Mouse (Mus musculus): Measurements from ENCODE around the gene Tmem91.

Gene Tmem91

DNA sequence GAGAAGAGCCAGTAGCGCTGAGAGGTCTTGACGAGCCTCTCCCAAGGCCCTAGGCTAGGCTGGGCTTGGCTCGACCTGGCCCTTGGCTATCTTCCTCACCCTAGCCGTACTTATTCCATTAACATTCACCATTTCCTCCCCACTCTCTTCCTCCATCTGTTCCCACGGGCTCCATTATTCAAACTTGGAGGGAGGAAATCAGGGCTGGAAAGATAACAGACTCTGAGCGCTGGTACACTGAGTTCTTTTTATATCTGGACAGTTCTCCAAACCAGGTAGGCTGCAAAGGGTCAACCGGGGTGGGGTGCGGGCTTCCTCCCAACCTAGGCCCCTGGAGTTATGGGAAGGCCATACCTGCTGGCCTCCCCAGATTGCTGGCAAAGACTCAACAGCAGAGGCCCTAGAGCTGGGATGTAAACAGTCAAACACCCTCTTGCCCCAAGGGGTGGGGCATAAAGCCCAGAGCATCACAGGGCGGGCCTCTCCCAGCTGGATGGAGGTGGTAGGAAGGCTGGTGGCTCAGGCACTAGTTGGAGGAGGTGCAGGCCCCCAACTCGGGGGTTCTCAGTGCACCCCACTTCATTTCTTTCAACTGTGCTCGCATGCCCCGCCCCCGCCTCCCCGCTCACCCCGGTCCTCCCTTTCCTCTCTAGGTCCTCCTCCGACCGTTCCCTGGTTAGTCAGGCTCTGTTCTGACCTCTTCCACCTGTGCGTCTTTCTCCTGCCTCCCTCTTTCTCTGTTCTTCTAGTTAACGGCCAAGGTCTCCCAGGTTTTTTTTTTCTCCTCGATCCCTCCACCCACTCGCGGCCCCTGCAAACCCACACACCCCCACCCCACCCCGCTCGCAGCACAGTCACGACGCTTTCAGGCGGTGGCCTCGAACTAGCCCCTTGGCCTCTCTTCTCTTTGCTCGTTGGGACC is 48.2 kb downstream of the Tmem91 start, which contains the start of gene B3gnt8:
Gene B3gnt8 (plus strand): TSS at position 146 of the 922 bp plus-strand sequence.
- DNase-seq (ENCODE audit: low read depth, low spot score): no peak

DNA sequence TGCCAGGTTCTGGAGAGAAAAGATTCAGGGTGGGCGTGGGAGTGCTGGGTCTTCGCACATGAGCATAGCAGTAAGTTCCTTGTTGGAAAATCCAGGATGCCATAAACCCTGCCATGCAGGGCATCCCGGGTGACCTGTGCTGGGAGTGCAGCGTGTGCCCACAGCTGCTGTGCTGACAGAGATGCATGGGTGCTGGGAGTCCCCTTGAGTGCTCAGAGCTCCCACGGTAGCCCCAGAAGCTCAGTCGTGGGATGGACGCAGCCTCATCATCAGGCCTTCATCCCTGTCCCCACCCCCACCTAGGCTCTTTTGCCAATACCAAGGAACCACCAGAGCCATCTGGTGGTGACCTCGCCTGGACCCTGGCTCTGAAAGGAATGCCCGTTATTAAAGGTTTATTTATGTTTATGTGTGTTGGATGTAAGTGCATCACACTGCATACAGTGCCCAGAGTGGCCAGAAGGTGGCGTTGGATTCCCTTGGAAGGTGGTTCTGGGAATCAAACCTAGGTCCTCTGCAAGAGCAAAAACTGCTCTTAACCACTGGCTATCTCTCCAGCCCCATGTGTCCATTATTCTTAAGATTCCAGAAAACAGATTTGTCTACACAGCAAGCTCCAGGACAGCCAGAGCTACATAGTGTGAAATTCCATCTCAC is 49.2 kb downstream of the Tmem91 start:
- no peak for DNase-seq (ENCODE audit: low read depth, low spot score)

DNA sequence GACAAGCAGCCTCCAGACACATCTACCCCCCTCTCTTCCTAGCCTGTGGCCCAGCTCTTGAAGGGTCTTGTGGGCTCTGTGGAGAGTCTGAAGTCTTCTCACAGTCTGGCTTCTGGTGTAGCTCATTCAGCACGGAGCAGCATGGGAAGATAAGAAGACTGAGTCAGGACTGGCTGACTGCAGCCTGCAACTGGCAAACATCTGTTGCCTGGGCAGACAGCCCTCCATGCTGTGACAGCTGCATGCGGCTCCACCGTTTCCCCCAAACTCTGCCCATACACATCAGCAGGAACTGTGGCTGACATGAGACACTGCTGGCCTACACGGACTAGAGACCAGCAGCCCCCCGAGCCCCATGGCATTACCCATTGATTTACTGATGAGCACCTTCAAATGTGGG is 50.1 kb downstream of the Tmem91 start:
- no peak for DNase-seq (ENCODE audit: low read depth, low spot score)

DNA sequence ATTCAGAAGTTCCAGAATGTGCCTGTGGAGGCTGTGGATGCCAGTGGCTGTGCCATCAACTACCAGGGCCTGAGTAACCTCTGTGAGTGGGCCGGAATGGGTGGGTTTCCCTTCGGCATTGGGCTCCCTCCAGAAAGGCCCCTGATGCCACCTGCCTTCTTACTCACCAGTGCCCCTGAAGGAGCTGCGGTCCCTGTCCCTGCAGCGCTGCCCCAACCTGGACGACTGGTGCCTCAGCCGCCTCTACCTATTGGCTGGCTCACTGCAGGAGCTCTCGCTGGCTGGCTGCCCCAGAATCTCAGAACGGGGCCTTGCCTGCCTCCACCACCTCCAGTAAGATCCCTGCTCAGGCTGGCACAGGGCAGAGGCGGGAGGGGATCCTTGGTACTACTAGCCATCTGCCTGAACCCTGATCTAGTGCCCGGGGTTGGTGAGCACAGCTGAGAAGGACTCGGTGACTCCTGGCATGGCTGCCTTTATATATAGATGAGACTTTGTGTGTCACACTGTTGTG is 51.1 kb downstream of the Tmem91 start:
- no peak for DNase-seq (ENCODE audit: low read depth, low spot score)

DNA sequence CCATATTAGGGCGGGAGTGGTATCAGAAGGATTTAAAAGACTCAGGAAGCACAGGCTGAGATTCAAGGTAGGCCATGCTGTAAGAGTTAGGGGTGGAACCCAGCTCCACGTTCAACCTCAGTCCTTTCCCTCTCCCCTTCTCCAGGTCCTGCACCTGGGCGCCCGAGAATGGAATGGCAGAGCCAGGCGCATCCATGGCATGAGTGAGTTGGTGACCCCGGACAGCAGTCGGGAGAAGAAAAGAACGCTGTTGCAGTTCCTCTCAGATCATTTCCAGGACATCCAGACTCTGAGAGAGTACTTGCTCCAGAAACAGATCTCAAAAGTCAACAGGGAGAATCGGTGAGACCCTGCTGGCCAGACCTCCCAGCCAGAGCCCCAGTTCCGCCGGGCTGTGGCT is 54.2 kb downstream of the Tmem91 start:
- no peak for DNase-seq (ENCODE audit: low read depth, low spot score)

DNA sequence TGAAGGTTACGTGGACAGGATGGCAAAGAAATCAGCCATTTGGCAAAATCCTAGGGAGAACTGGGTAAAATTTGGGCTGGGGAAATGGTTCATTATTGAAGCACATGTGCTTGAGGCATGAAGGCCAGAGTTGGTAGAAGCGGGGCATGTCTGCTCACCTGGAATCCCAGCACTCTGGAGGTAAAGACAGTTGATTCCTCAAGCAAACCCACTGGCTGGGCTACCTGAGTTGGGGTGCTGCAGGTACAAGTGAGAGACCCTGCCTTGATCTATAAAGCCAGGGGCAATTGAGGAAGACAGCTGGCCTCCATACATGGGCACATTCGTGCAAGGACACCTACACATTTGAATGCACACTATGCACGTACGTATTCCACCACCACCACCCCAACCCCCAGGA is 54.9 kb downstream of the Tmem91 start:
- DNase-seq (ENCODE audit: low read depth, low spot score): no peak

DNA sequence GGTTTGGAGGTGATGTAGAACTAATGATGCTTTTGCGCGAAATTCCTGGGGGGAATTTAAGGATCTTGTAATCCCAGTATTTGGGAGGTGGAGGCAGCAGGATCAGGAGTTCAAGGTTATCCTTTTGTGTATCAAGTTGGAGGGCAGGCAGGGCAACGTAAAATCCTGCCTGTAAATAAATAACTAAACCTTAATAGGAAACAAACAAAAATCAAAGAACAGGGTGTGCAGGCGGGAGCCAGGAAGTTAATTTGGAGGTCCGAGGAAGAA is 55.3 kb downstream of the Tmem91 start:
- no peak for DNase-seq (ENCODE audit: low read depth, low spot score)

All from telencephalon, adult 2 months (tissue).